Mouse (Mus musculus) cerebellum, postnatal 25 days (tissue): ENCODE measurements around the gene 2310022B05Rik.

Experiments
- DNase-seq, 2 experiments: peaks; one replicate each; pipeline ENCODE4 v3.0.0; 2021; ENCODE audit warnings: mixed read lengths in 2 of 2

The 2310022B05Rik gene

DNA sequence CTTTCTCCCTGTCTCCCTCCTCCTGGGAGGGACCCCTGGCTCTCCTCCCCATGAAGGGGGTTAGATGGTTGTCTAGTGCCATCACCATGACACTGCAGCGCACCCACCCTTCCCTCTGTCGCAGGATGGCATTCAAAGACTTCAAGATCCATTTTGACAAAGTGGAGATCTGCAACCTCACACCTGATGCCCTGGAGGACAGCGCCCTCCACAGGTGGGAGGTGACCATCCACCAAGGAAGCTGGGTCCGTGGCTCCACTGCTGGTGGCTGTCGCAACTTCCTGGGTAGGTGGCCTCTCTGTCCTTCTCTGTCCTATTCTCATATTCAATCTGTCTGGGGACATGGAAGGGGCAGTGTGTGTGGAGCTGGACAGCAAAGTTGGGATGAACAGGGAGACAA is 59.1 kb downstream of the 2310022B05Rik start:
- no peak for DNase-seq

DNA sequence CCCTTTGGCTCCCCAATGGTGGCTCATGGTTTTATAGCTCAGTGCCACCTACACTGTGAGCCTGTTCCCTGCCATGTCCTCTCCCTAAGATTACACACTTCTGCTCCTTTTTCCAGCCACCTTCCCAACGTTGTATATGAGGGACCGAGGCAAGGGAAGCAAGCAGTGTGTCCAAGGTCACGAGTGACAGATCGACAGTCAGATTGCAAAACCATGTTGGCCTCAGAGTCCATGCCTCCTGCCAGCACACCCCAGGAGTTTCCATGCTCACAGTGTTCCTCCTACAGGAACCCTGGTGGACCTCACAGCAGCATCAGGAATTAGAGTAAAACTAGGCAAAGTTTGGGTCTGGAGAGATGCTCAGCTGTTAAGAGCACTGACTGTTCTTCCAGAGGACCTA is 73.8 kb downstream of the 2310022B05Rik start:
- no peak for DNase-seq

DNA sequence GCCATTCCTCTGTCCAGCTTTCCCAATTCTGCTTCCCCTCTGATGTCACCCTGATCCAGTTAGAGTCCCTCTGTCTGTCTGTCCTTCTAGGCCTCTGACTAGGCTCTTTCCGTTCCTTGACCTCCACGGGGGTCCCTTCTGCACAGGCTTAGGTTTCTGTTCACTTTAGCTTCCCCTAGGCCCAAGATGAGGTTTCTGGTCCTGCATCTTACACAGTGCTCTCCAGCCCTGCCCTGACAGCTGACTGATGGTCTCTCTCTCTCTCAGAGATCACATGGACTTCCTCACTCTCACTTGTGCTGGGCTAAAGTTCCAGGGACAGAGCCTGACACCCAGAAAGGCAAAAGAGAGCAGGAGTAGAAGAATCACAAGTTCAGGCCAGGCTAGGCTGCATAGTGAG is 76.6 kb downstream of the 2310022B05Rik start:
- DNase-seq = no peak
